Mouse (Mus musculus): ENCODE measurements at regions not wholly inside any gene's neighbourhood (a gene's known extent, or its start where the extent isn't known, plus 50 kb on each side); places are given as distances from the start of the nearest gene placed in this dataset.

GRCm38 (mm10) chr11:48133335-48133734, 144.6 kb upstream of the Sgcd start:
- DNase-seq, result no peak

GRCm38 (mm10) chr11:48098063-48098462, 109.3 kb upstream of the Sgcd start:
- DNase-seq, result no peak

- no peak for DNase-seq
Measured at GRCm38 (mm10) chr11:48097455-48097854, 108.7 kb upstream of the Sgcd start.

- DNase-seq, result no peak
Measured at GRCm38 (mm10) chr11:48067072-48067471, 78.3 kb upstream of the Sgcd start.

GRCm38 (mm10) chr11:48063719-48064118, 75.0 kb upstream of the Sgcd start:
- no peak for DNase-seq

- DNase-seq, result no peak
Measured at GRCm38 (mm10) chr11:48061501-48061900, 72.7 kb upstream of the Sgcd start.

GRCm38 (mm10) chr11:48051156-48051866, 62.5 kb upstream of the Sgcd start:
- peak; percentile 5 for DNase-seq

GRCm38 (mm10) chr11:48048311-48048710, 59.5 kb upstream of the Sgcd start:
- DNase-seq, result no peak
